Comparison of ENCODE assay signal across 8 mouse cellular contexts in the genomic region with DNA sequence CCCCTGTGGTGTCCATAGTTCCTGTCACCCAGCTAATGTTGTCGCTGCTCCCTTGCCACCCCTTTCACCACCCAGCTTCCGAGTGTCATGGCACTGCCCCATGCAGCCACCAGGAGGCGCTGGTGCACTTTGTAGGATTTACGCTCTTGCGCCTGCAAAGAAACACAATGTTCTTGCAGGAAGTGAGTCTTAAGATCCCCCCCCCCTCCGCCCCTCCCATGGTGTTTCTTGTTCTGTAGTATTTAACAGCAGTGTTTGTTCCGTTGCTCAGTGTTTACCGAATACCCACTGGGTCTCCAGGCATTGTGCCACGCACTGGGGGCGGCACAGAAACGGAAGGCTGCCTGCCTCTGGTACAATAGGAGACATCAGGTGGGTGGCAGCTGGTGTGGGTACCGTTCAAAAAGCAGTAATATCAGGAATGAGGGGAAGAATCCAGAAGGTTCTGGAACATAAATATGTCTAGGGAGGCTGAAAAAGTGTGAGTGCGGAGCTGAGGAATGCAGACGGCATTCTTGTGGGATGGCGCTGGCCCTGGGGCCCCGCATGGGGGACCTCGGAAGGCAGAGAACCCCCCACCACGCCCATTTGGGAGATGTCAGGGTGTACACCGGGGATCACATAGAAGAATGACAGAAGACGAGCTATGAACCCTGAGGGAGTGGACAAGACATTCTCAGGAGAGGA. TPM values are rescaled to one million over a fixed set of nuclear protein-coding genes. Genes with fewer than 3 reads are reported as not detected.
DNase-seq lines count a peak whose midpoint lies in the region; ATAC-seq lines count a peak whose summit lies in the region.

No protein-coding gene starts in this region.

- peak overlapping the region; percentile 65 for H3K4me2 ChIP-seq in intestine, embryonic 16.5 days (ENCODE audit: low read depth, low read length)
- H3K4me2 ChIP-seq in midbrain, embryonic 11.5 days = no peak overlapping the region

- H3K4me1 ChIP-seq in intestine, embryonic 16.5 days (ENCODE audit: control insufficient read depth, insufficient read depth, low read length) = peaks cover 9% of the 10 kb centered on the region
- H3K4me1 ChIP-seq in midbrain, embryonic 11.5 days (ENCODE audit: control insufficient read depth, insufficient read depth, low read length) = no peaks in the 10 kb centered on the region

- peak overlapping the region; percentile 40 for H3K9ac ChIP-seq in intestine, embryonic 16.5 days (ENCODE audit: low read depth, low read length)
- H3K9ac ChIP-seq in midbrain, embryonic 11.5 days (ENCODE audit: low read length) = no peak overlapping the region

- no peaks in the 10 kb centered on the region; the same call in 1 of the 2 replicates for H3K27me3 ChIP-seq in intestine, embryonic 16.5 days (replicated peaks; ENCODE audit: control insufficient read depth, insufficient read depth, low read length)
- no peaks in the 10 kb centered on the region for H3K27me3 ChIP-seq in midbrain, embryonic 11.5 days (ENCODE audit: control insufficient read depth, insufficient read depth, low read length)

- intact Hi-C loops in left cerebral cortex, postnatal 25 days (cut with DNase I) = loop anchor here (1.0 to 10.0 kb wide), 4 partner anchors 207 to 467 kb away; no protein-coding TSS in a partner anchor

- peak overlapping the region; percentile 40 for H3K4me3 ChIP-seq in intestine, embryonic 16.5 days (ENCODE audit: low read length)
- H3K4me3 ChIP-seq in midbrain, embryonic 11.5 days (ENCODE audit: low read depth, low read length) = no peak overlapping the region

- WGBS in intestine, embryonic 16.5 days = 21% methylated on average over 20 of the region's 20 CpGs
- WGBS in midbrain, embryonic 11.5 days = 39% methylated on average over 20 of the region's 20 CpGs

- peak; percentile 82 for DNase-seq in adrenal gland, adult 2 months
- peak; percentile 69 for DNase-seq in embryo, embryonic 11.5 days (ENCODE audit: low read depth, low spot score)
- peak; percentile 73 to 84 for DNase-seq in gastrocnemius, postnatal 4 days (ENCODE audit: low spot score in 2 of 2)
- peak; percentile 81 to 85 for DNase-seq in left cerebral cortex, postnatal 25 days (ENCODE audit: low spot score in 2 of 2)
- peak; percentile 98 for DNase-seq in midbrain, embryonic 11.5 days (ENCODE audit: low spot score, missing footprints)
- DNase-seq in right cerebral cortex, postnatal 4 days = peak; percentile 91
- peak; percentile 67 for DNase-seq in yolk sac, embryonic 10.5 days (ENCODE audit: low spot score)

- H3K9me3 ChIP-seq in intestine, embryonic 16.5 days (ENCODE audit: control insufficient read depth, low read length) = no peaks in the 10 kb centered on the region
- H3K9me3 ChIP-seq in midbrain, embryonic 11.5 days (ENCODE audit: control insufficient read depth, low read length) = no peaks in the 10 kb centered on the region

- H3K27ac ChIP-seq in intestine, embryonic 16.5 days (ENCODE audit: low read length) = no peak overlapping the region
- H3K27ac ChIP-seq in midbrain, embryonic 11.5 days (ENCODE audit: low read depth, low read length) = no peak overlapping the region

- no peaks in the 10 kb centered on the region for H3K36me3 ChIP-seq in intestine, embryonic 16.5 days (ENCODE audit: control insufficient read depth, insufficient read depth, low read length)
- H3K36me3 ChIP-seq in midbrain, embryonic 11.5 days (ENCODE audit: control insufficient read depth, insufficient read depth, low read length) = no peaks in the 10 kb centered on the region

- peak; percentile 56 for ATAC-seq in intestine, embryonic 16.5 days
- 0 out of 2 replicates have a peak, but pooled peaks have one; percentile 33 for ATAC-seq in midbrain, embryonic 11.5 days (ENCODE audit: low FRiP score)

RNA-seq across cellular contexts. Expression of a gene that starts 37.6 kb away (rescaled TPM):
- 10 to 100 TPM; 44.8 to 49.1 TPM for total RNA-seq in adrenal gland, adult 2 months (2021)
- polyA plus RNA-seq in adrenal gland, adult 2 months (2012; rRNA removed) = 23.7 and 26.2 TPM in 2 replicates
- 10 to 100 TPM; 35.5 to 35.6 TPM for total RNA-seq in gastrocnemius, postnatal 4 days (2021)
- polyA plus RNA-seq in intestine, embryonic 16.5 days (2015; fragmentation: Nextera tagmentation; extraction: Ambion mirVana) = 48.1 and 54.0 TPM in 2 replicates
- total RNA-seq in left cerebral cortex, postnatal 25 days (2021) = 10 to 100 TPM; 65.8 to 70.9 TPM
- polyA plus RNA-seq in midbrain, embryonic 11.5 days (2014; fragmentation: Nextera tagmentation; extraction: Ambion mirVana) = 133 and 160 TPM in 2 replicates

RNA-seq across cellular contexts. Expression of a gene that starts 37.9 kb away (rescaled TPM):
- 10 to 100 TPM in 1 of 2 experiments, 1 to 10 TPM in 1; 6.3 to 10.9 TPM for total RNA-seq in adrenal gland, adult 2 months (2021)
- polyA plus RNA-seq in adrenal gland, adult 2 months (2012; rRNA removed) = 7.3 and 7.4 TPM in 2 replicates
- total RNA-seq in gastrocnemius, postnatal 4 days (2021) = under 1 TPM; 0.49 to 0.60 TPM
- polyA plus RNA-seq in intestine, embryonic 16.5 days (2015; fragmentation: Nextera tagmentation; extraction: Ambion mirVana) = 4.1 and 4.3 TPM in 2 replicates
- total RNA-seq in left cerebral cortex, postnatal 25 days (2021) = 10 to 100 TPM; 72.2 to 73.5 TPM
- polyA plus RNA-seq in midbrain, embryonic 11.5 days (2014; fragmentation: Nextera tagmentation; extraction: Ambion mirVana) = 11.9 and 13.9 TPM in 2 replicates

Comparison
In these comparisons a context has a peak if more than half of its experiments do, and no peak if none do; other contexts are left out.
1. RNA of a gene that starts 37.9 kb away (total RNA-seq): 72.2 to 73.5 TPM in left cerebral cortex, postnatal 25 days; 6.3 to 10.9 TPM in adrenal gland, adult 2 months and 0.49 to 0.60 TPM in gastrocnemius, postnatal 4 days; every median in the first group is over 4 times any median in the second.
2. Peak in every context shown above with its lines, with median percentiles within 50 percentile points of each other: DNase-seq.